Mouse (Mus musculus) hindbrain, embryonic 10.5 days (tissue): Measurements from ENCODE around the gene Prss33. TPM values are rescaled to one million over a fixed set of nuclear protein-coding genes. Genes with fewer than 3 reads are reported as not detected.
A peak's percentile ranks its signal among the peaks of the same experiment; 100 is the strongest.

Source experiments
- DNase-seq: peaks from one replicate; pipeline ENCODE4 v3.0.0-alpha.2; 2017; ENCODE audit warnings: low spot score
- H3K27ac ChIP-seq: fragments of 300-500 bp; sonication (generic); 2 replicates; pipeline ENCODE4 v1.5.1; 2016; ENCODE audit warnings: mild to moderate bottlenecking, moderate library complexity
- H3K27me3 ChIP-seq: fragments of 300-500 bp; sonication (generic); 2 replicates; pipeline ENCODE4 v1.6.1; 2016; ENCODE audit warnings: mild to moderate bottlenecking; ENCODE audit not compliant: poor library complexity, insufficient read depth, severe bottlenecking
- H3K36me3 ChIP-seq: fragments of 300-500 bp; sonication (generic); 2 replicates; pipeline ENCODE4 v1.6.1; 2016; ENCODE audit warnings: mild to moderate bottlenecking, moderate library complexity
- H3K4me1 ChIP-seq: fragments of 300-500 bp; sonication (generic); replicated peaks from 2 replicates; pipeline ENCODE4 v1.6.1; 2016; ENCODE audit warnings: mild to moderate bottlenecking
- H3K4me3 ChIP-seq: fragments of 300-500 bp; sonication (generic); 2 replicates; pipeline ENCODE4 v1.5.1; 2016; ENCODE audit warnings: mild to moderate bottlenecking, moderate library complexity
- H3K9me3 ChIP-seq: fragments of 300-500 bp; sonication (generic); 2 replicates; pipeline ENCODE4 v1.6.1; 2016; ENCODE audit warnings: mild to moderate bottlenecking, moderate library complexity
- WGBS: fragments of 180-500 bp; shearing (Covaris S2); methylation state at CpG from one replicate; pipeline ENCODE4 v1.1.7; 2016; 5-methylcytosine and 5-hydroxymethylcytosine counted together
- polyA plus RNA-seq: library from polyadenylated mRNA; unstranded; fragments of >200 nt; fragmentation: Nextera tagmentation; extraction: Ambion mirVana; gene quantifications from 2 replicates; pipeline ENCODE4 v1.2.1, GENCODE M21; 2016

Prss33 gene
- polyA plus RNA-seq, 1 experiment from 2014 or later, result not detected

DNA sequence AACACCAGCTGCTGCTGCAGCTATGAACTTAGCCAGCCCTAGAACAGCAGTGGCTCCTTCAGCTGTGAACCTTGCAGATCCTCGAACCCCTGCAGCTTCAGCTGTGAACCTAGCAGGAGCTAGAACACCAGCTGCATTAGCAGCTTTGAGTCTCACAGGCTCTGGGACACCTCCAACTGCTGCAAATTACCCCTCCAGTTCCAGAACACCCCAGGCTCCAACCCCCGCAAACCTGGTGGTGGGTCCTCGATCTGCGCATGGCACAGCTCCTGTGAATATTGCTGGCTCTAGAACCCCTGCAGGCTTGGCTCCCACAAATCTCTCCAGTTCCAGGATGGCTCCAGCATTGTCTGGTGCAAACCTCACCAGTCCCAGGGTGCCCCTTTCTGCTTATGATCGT lies 15.1 kb downstream of the Prss33 start:
- WGBS, result 97% methylated on average over 5 of the region's 5 CpGs
- Histone ChIP-seq H3K27ac (no peak overlapping the region), H3K4me1 (no peaks in the 10 kb centered on the region), H3K36me3 (peaks cover 100% of the 10 kb centered on the region), H3K4me3 (no peak overlapping the region), H3K27me3 (no peaks in the 10 kb centered on the region), H3K9me3 (peaks cover 40% of the 10 kb centered on the region)
- DNase-seq, result no peak

DNA sequence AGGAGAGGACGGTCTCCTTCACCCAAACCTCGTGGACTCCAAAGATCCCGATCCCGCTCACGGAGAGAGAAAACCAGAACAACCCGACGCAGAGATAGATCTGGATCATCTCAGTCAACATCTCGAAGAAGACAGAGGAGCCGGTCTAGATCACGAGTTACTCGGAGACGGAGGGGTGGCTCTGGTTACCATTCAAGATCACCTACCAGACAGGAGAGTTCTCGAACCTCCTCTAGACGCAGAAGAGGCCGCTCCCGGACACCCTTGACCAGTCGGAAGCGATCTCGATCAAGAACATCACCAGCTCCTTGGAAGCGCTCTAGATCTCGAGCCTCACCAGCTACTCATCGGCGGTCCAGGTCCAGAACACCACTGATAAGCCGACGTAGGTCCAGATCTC lies 16.6 kb downstream of the Prss33 start:
- Histone ChIP-seq H3K4me1 (no peaks in the 10 kb centered on the region), H3K9me3 (peaks cover 48% of the 10 kb centered on the region), H3K27ac (no peak overlapping the region), H3K4me3 (no peak overlapping the region), H3K27me3 (no peaks in the 10 kb centered on the region), H3K36me3 (peaks cover 100% of the 10 kb centered on the region)
- 97% methylated on average over 25 of the region's 25 CpGs for WGBS
- no peak for DNase-seq

DNA sequence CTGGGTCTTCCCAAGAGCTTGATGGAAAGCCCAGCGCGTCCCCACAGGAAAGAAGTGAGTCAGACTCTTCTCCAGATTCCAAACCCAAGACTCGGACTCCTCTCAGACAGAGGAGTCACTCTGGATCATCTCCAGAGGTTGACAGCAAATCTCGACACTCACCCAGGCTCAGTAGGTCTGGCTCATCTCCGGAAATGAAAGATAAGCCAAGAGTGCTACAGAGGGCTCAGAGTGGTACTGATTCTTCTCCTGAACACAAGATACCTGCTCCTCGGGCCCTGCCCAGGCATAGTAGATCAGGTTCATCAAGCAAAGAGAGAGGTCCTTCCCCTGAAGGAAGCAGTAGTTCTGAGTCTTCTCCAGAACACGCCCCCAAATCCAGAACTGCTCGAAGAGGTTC lies 17.3 kb downstream of the Prss33 start:
- Histone ChIP-seq H3K27me3 (no peaks in the 10 kb centered on the region), H3K4me1 (no peaks in the 10 kb centered on the region), H3K4me3 (no peak overlapping the region), H3K9me3 (peaks cover 48% of the 10 kb centered on the region), H3K36me3 (peaks cover 100% of the 10 kb centered on the region), H3K27ac (no peak overlapping the region)
- WGBS, result 96% methylated on average over 8 of the region's 8 CpGs
- no peak for DNase-seq

DNA sequence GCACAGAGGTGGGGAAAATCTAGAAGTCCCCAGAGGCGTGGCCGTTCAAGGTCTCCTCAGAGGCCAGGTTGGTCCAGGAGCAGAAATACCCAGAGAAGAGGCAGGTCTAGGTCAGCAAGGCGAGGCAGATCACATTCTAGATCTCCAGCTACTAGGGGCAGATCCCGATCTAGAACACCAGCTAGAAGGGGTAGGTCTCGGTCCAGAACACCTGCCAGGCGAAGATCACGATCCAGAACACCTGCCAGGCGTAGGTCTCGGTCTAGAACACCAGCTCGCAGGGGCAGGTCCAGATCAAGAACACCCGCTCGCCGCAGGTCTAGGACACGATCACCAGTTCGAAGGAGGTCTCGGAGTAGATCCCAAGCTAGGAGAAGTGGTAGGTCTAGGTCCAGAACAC lies 20.2 kb downstream of the Prss33 start:
- 98% methylated on average over 16 of the region's 16 CpGs for WGBS

GRCm38 (mm10) chr17:23807918-23808317 lies 27.9 kb downstream of the Prss33 start:
- no peaks in the 10 kb centered on the region for H3K27me3 ChIP-seq
- no peak for DNase-seq
- no peak overlapping the region for H3K27ac ChIP-seq
- H3K9me3 ChIP-seq, result no peaks in the 10 kb centered on the region
- peaks cover 64% of the 10 kb centered on the region for H3K36me3 ChIP-seq
- no peak overlapping the region for H3K4me3 ChIP-seq
- WGBS, result 90% methylated on average over 3 of the region's 3 CpGs
- H3K4me1 ChIP-seq, result peaks cover 27% of the 10 kb centered on the region

More for the DNA sequence above, 20.2 kb downstream of the Prss33 start:
- Histone ChIP-seq H3K9me3 (peaks cover 46% of the 10 kb centered on the region), H3K4me1 (no peaks in the 10 kb centered on the region), H3K27me3 (no peaks in the 10 kb centered on the region), H3K4me3 (no peak overlapping the region; the same call in 1 of the 2 replicates), H3K36me3 (peaks cover 100% of the 10 kb centered on the region), H3K27ac (no peak overlapping the region)
- DNase-seq, result no peak

DNA sequence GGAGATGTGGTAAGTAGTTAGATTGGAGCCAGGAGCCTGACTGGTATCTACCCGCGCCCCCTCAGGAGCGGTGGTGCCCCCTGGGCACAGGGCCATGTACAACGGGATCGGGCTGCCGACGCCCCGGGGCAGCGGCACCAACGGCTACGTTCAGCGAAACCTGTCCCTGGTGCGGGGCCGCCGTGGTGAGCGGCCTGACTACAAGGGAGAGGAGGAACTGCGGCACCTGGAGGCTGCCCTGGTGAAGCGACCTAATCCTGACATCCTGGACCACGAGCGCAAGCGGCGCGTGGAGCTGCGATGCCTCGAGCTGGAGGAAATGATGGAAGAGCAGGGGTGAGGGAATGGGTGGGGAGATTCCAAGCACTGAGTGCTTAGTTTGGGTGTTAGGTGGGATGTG lies 29.0 kb downstream of the Prss33 start:
- H3K9me3 ChIP-seq, result no peaks in the 10 kb centered on the region
- peaks cover 33% of the 10 kb centered on the region for H3K4me1 ChIP-seq
- peaks cover 54% of the 10 kb centered on the region for H3K36me3 ChIP-seq
- H3K4me3 ChIP-seq, result peak overlapping the region; percentile 99; the same call in 1 of the 2 replicates
- 84% methylated on average over 25 of the region's 25 CpGs for WGBS
- no peaks in the 10 kb centered on the region for H3K27me3 ChIP-seq
- no peak overlapping the region for H3K27ac ChIP-seq
- DNase-seq, result no peak

DNA sequence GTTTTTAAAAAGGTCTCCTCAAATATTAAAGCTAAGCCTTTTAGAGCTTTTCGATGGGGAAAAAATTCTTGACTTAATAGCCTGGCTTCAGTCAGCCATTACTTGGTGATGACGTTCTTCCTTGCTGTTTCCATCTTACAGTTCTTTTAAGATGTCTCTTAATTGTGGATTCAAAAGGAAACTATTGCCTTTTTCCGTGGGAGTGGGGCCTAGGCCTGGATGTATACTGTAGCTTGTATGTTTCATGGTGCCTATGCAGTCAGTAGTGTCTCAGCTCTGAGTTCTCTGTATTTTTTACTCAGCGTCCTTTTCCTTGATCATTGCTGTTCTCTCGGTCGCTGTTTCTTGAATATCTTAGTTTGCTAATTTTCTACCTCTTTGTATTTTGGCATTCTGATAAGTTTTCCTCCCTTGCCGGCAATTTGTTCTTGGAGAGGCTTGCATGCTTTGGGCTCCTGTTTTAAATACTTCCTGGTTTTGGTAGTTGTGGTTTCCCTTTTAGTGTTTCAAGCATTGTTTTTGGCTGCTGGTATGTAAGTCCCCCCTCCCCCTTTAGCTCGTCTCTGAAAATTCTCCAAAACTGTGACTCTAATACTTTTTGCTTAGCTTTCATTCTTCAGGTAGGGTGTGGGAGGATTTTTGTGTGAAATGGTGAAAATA lies 31.3 kb downstream of the Prss33 start:
- peak overlapping the region; percentile 99 for H3K4me3 ChIP-seq
- DNase-seq, result no peak
- no peaks in the 10 kb centered on the region for H3K9me3 ChIP-seq
- H3K4me1 ChIP-seq, result peaks cover 37% of the 10 kb centered on the region
- H3K36me3 ChIP-seq, result peaks cover 31% of the 10 kb centered on the region
- H3K27ac ChIP-seq, result peak overlapping the region; percentile 98
- WGBS, result 13% methylated on average over 8 of the region's 8 CpGs
- H3K27me3 ChIP-seq, result no peaks in the 10 kb centered on the region

DNA sequence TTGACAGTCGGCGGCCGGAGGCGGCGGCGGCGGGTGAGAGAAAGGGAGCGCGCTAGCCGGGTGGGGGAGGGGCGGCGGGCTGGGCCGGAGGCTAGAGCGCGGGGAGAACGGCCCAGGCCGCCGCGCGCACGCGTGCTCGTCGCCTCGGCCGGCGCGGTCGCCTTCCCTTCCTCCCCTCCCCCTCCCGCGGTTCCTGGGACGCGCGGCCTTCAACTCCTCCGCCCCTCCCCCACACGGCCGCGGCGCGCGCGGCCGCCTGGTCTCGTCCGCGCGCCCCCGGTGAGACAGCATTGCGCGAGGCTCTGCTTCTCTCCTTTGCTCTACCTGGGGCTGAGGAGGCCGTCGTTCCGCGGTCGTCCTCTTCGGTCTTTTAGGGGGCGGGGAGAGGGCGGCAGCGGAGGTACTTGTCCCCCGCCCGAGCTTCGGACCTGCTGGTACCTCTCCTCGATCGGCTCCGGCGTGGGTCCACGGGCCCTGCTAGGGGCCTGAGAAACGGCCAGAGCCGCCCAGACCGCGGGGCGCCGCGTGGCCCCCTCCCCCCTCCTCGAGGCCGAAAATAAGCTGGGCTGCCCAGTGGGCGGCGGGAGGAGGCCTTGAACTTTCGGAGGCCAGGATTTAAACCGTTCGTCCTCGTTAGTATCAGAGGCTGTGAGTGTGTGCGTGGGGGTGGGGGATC lies 32.4 kb downstream of the Prss33 start:
- Histone ChIP-seq H3K9me3 (no peaks in the 10 kb centered on the region), H3K27me3 (no peaks in the 10 kb centered on the region), H3K4me1 (peaks cover 37% of the 10 kb centered on the region), H3K27ac (peak overlapping the region; percentile 98), H3K4me3 (peak overlapping the region; percentile 99), H3K36me3 (peaks cover 20% of the 10 kb centered on the region)
- DNase-seq, result peak; percentile 87
- WGBS, result under 1% methylated on average over 83 of the region's 83 CpGs

DNA sequence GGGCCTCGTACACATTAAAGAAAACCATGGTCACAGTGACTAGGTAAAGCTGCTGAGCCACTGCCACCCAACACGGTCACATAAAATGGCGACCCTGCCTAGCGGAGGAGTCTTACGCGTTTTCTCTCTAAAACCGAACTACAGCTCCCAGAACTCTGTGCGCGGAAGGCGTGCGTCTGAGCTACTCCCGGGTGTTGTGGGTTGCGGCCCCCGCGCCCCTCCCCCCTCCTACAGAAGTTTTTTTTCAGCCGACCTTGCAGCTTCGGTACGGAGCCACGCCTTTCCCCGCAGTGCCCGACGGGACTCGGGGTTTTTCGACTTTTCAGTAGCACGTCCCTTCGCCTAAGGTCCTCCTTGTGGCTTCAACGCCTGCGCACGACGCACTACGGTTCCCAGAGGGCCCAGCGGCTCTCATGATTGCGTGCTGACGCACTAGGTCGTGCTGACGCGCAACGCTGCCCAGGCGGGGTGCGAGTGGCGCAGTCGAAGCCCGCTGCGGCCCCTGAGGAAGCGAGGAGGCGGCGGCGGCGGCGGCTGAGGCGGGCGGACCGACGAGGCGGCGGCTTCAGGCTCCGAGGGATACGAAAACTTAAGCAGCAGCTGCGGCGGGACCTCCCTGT lies 33.0 kb downstream of the Prss33 start:
- Histone ChIP-seq H3K9me3 (no peaks in the 10 kb centered on the region), H3K27me3 (no peaks in the 10 kb centered on the region), H3K4me3 (peak overlapping the region; percentile 99), H3K4me1 (peaks cover 37% of the 10 kb centered on the region), H3K36me3 (peaks cover 15% of the 10 kb centered on the region), H3K27ac (peak overlapping the region; percentile 98)
- peak; percentile 97 for DNase-seq
- WGBS, result under 1% methylated on average over 60 of the region's 60 CpGs

GRCm38 (mm10) chr17:23801627-23802026 lies 34.2 kb downstream of the Prss33 start:
- peaks cover 31% of the 10 kb centered on the region for H3K4me1 ChIP-seq
- DNase-seq, result no peak
- peaks cover 5% of the 10 kb centered on the region for H3K36me3 ChIP-seq
- H3K27ac ChIP-seq, result peak overlapping the region; percentile 45; the same call in 1 of the 2 replicates
- H3K27me3 ChIP-seq, result no peaks in the 10 kb centered on the region
- WGBS, result 93% methylated on average over 10 of the region's 10 CpGs
- H3K4me3 ChIP-seq, result no peak overlapping the region
- H3K9me3 ChIP-seq, result no peaks in the 10 kb centered on the region

GRCm38 (mm10) chr17:23797316-23797715 lies 38.5 kb downstream of the Prss33 start:
- H3K4me1 ChIP-seq, result peaks cover 6% of the 10 kb centered on the region
- DNase-seq, result no peak
- H3K27ac ChIP-seq, result no peak overlapping the region
- no peaks in the 10 kb centered on the region for H3K27me3 ChIP-seq
- peaks cover 3% of the 10 kb centered on the region; the same call in 1 of the 2 replicates for H3K36me3 ChIP-seq
- 76% methylated on average over 7 of the region's 7 CpGs for WGBS
- H3K9me3 ChIP-seq, result no peaks in the 10 kb centered on the region
- H3K4me3 ChIP-seq, result no peak overlapping the region

- Histone ChIP-seq H3K4me1 (peaks cover 8% of the 10 kb centered on the region), H3K36me3 (peaks cover 3% of the 10 kb centered on the region; the same call in 1 of the 2 replicates), H3K4me3 (no peak overlapping the region), H3K9me3 (no peaks in the 10 kb centered on the region), H3K27me3 (no peaks in the 10 kb centered on the region), H3K27ac (no peak overlapping the region)
- no peak for DNase-seq
- WGBS, result 95% methylated on average over 8 of the region's 8 CpGs
Observed at GRCm38 (mm10) chr17:23795323-23795722, 40.5 kb downstream of the Prss33 start.

DNA sequence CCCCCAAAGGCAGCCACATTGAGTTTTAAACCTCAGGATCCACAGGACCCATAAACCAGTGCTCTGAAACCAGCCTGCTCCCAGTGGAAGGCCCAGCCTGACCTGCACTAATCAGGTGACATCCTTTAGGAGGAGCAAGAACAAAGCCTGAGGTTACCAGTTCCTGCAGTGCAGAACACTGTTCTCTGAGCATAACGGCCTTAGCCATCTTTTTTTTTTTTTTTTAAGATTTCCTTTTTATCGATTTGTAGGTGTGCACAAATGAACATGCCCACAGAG lies 44.8 kb downstream of the Prss33 start:
- no peak for DNase-seq
- H3K27ac ChIP-seq, result peak overlapping the region; percentile 94
- peaks cover 24% of the 10 kb centered on the region for H3K4me1 ChIP-seq
- 73% methylated on average over 2 of the region's 2 CpGs for WGBS
- H3K9me3 ChIP-seq, result no peaks in the 10 kb centered on the region
- peak overlapping the region; percentile 54 for H3K4me3 ChIP-seq
- no peaks in the 10 kb centered on the region for H3K27me3 ChIP-seq
- no peaks in the 10 kb centered on the region for H3K36me3 ChIP-seq
